Mouse (Mus musculus): ENCODE results near the gene Tppp3. TPM values are rescaled to one million over a fixed set of nuclear protein-coding genes. Genes with fewer than 3 reads are reported as not detected.

Gene Tppp3
- polyA plus RNA-seq, 1 experiment from 2014 or later, result 23.3 TPM

DNA sequence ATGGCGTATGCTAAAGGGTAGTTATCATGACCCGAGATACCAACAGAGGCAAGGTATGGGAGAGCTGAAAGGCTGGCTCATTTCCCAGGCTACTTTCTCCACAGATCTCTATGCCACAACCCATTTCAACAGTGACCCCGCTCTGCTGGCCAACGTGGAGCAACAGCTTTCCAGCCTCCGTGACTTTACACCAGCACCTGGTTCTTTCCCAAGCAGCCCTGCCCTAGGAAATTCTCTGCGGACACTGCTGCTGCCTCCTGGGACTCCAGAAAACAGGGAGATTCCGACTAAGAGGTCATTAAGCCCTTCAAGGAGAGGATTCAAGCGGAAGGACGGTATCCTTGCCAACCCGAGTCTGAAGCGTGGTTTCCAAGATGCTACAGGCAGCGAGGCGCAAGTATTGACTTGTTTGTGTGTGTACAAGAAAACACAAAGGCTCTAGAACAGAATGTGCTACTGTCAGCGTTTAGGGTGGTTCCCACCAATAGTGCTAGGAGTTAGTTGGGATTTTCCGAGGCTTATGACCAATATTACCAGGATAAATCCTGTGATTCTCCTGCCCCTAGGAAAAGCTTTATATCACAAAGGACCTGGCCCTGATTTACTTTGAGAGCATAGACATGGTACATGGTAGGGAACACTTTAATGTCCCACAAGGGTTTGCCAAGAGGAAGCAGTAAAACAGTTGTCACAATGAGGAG lies 19.3 kb downstream of the Tppp3 start:
- Histone ChIP-seq H3K9me3 (no peaks in the 10 kb centered on the region), H3K4me3 (no peak overlapping the region), H3K36me3 (replicated peaks) (no peaks in the 10 kb centered on the region), H3K27ac (peak overlapping the region; percentile 60; the same call in 1 of the 2 replicates), H3K27me3 (ENCODE audit: poor library complexity, severe bottlenecking) (0 out of 2 replicates have a peak, but pooled peaks cover 9% of the 10 kb centered on the region), H3K4me1 (peaks cover 16% of the 10 kb centered on the region)
- WGBS, result 63% methylated on average over 15 of the region's 15 CpGs
- no peak for DNase-seq (ENCODE audit: extremely low spot score, low spot score)

DNA sequence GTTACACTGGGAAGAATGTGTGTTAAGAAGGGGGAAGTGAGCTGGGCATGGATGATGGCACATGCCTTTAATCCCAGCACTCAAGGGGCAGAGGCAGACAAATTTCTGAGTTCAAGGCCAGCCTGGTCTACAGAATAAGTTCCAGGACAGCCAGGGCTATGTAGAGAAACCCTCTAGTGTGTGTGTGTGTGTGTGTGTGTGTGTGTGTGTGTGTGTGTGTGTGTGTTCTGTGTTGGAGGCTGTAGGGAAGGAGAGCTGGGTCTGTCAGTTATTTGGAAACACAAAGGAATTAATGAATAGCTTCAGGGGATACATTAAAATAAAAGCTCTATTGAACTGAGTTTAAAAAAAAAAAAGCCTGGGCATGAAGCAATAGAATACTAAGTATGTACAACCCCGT lies 20.3 kb downstream of the Tppp3 start:
- H3K4me3 ChIP-seq, result no peak overlapping the region
- 51% methylated on average over 1 of the region's 1 CpGs for WGBS
- H3K27me3 ChIP-seq (ENCODE audit: poor library complexity, severe bottlenecking), result 0 out of 2 replicates have a peak, but pooled peaks cover 9% of the 10 kb centered on the region

DNA sequence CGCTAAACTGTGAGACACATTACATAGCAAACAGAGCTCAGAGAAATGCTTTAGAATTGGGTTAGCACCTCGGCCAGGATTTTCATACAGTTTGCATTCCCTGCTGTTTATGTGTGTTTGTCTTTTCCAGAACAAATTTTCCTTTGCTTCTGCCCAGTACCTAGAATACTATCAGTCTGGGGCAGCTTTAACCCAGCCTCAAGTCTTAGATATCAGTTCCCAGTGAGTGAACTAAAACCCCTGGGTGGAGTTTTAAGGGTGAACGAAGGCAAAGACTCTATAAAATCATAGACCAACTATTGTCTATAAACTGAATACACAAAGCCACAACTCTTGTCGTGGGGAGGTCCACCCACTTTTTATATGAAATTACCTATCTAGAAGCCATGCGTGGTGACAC lies 22.7 kb downstream of the Tppp3 start:
- Histone ChIP-seq H3K4me3 (no peak overlapping the region), H3K36me3 (replicated peaks) (no peaks in the 10 kb centered on the region), H3K27me3 (ENCODE audit: poor library complexity, severe bottlenecking) (0 out of 2 replicates have a peak, but pooled peaks cover 9% of the 10 kb centered on the region), H3K4me1 (peaks cover 34% of the 10 kb centered on the region), H3K9me3 (no peaks in the 10 kb centered on the region), H3K27ac (no peak overlapping the region)
- no peak for DNase-seq (ENCODE audit: extremely low spot score, low spot score)
- WGBS, result 90% methylated on average over 5 of the region's 5 CpGs

More for the DNA sequence above, 20.3 kb downstream of the Tppp3 start:
- Histone ChIP-seq H3K9me3 (no peaks in the 10 kb centered on the region), H3K36me3 (replicated peaks) (no peaks in the 10 kb centered on the region), H3K4me1 (peaks cover 22% of the 10 kb centered on the region), H3K27ac (no peak overlapping the region)
- no peak for DNase-seq (ENCODE audit: extremely low spot score, low spot score)

DNA sequence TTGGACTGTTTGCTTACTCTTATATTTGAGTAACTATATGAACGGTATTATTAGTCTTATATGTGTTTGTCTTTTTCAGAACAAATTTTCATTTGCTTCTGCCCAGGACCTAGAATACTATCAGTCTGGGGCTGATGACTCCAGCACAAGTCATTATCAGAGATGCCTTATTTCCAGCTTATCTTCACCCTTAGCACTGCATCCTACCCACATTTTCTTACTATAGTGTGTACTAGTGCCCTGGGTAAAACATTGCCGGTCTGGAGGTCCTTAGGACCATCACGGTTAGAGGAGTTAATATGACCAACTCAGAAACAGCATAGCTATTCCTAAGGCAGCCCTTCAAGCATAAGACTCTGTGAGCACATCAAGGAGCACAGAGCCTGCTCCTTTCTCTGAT lies 23.1 kb downstream of the Tppp3 start:
- Histone ChIP-seq H3K4me1 (peaks cover 34% of the 10 kb centered on the region), H3K9me3 (no peaks in the 10 kb centered on the region), H3K4me3 (no peak overlapping the region), H3K36me3 (replicated peaks) (no peaks in the 10 kb centered on the region), H3K27ac (no peak overlapping the region), H3K27me3 (ENCODE audit: poor library complexity, severe bottlenecking) (0 out of 2 replicates have a peak, but pooled peaks cover 9% of the 10 kb centered on the region)
- WGBS, result 92% methylated on average over 3 of the region's 3 CpGs
- DNase-seq (ENCODE audit: extremely low spot score, low spot score), result no peak

DNA sequence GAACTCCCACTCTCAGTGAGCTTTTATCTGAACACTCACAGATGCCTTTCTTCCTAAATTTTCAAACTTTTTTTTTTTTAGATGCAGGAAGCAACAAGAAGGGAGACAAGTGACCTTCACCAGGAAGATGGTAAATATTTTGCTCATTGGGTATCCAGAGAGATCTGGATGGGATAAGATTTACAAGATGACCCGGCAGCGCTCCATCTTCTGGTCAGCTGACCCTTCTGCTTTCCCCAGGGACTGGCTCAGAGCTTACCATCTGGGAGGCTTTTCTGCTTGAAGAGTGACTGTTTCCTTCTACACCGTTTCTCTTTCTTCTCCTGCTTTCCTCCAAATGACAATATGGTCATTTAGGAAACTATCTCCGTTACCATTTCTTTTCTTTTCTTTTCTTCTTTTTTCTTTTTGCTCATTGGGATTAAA lies 25.2 kb downstream of the Tppp3 start:
- 0 out of 2 replicates have a peak, but pooled peaks cover 5% of the 10 kb centered on the region for H3K27me3 ChIP-seq (ENCODE audit: poor library complexity, severe bottlenecking)
- H3K9me3 ChIP-seq, result no peaks in the 10 kb centered on the region
- no peak for DNase-seq (ENCODE audit: extremely low spot score, low spot score)
- peak overlapping the region; percentile 84 for H3K27ac ChIP-seq
- no peaks in the 10 kb centered on the region for H3K36me3 ChIP-seq (replicated peaks)
- WGBS, result 29% methylated on average over 4 of the region's 4 CpGs
- peaks cover 21% of the 10 kb centered on the region for H3K4me1 ChIP-seq
- H3K4me3 ChIP-seq, result peak overlapping the region; percentile 28

DNA sequence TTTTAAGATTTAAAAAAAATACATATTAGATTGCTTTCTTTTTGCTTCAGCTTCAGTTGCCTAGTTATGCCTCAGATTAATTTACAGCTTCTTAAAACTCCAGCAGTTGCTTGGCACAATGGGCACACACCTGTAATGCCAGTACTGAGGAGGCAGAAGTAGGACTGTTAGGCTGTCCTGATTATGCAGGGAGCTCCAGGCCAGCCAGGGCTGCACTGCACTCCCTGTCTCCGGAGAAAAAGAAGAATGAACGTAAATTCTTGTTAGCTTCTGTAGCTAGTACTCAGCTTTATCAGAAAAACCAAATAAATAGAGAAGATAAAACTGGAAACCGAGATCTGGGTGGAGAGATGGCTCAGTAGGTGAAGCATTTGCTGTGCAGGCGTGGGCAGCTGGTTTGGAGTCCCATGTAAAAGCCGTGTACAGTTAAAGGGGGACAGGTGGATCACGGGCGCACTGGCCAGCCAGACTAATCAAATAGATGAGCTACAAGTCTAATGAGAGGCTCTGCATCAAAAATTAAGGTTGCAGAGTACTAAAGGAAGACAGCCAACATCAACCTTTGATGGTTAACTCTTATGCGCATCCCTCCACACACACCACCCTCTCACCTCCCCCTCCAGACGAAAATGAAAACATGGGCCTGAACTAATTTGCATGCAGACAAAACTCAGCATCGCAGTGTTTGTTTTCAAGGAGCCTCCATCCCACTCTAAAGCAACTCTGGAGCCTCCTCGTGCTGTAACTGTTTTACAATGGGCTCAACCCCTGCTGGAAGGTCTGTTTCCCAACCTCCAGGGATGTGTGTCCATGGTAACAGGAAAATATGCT lies 25.8 kb downstream of the Tppp3 start:
- peak; percentile 49 for DNase-seq (ENCODE audit: extremely low spot score, low spot score)
- H3K27me3 ChIP-seq (ENCODE audit: poor library complexity, severe bottlenecking), result 0 out of 2 replicates have a peak, but pooled peaks cover 5% of the 10 kb centered on the region
- peak overlapping the region; percentile 28 for H3K4me3 ChIP-seq
- WGBS, result 37% methylated on average over 11 of the region's 11 CpGs
- H3K4me1 ChIP-seq, result peaks cover 17% of the 10 kb centered on the region
- no peaks in the 10 kb centered on the region for H3K9me3 ChIP-seq
- peak overlapping the region; percentile 84 for H3K27ac ChIP-seq
- H3K36me3 ChIP-seq (replicated peaks), result no peaks in the 10 kb centered on the region

DNA sequence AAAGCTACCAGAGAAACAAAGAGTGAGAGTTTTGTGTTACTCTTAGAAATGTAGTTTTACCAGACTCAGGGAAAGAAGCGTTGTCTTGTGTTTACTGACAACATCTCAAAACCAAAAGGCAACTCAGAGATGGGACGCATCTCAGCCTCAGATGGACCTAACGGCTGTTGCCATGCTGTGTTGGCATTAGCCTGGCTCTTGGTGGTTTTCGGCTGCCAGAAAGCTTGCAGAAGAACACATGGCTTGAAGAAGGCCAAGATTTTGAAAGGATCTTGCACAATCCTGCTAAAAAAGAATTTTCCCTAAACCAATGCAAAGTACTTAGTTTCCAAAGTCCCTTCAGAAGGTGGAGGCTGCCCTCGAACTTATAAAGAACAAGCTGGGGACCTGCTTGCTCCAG lies 28.7 kb downstream of the Tppp3 start:
- no peak for DNase-seq (ENCODE audit: extremely low spot score, low spot score)
- Histone ChIP-seq H3K36me3 (replicated peaks) (no peaks in the 10 kb centered on the region), H3K27ac (no peak overlapping the region), H3K4me1 (peaks cover 17% of the 10 kb centered on the region), H3K9me3 (no peaks in the 10 kb centered on the region), H3K27me3 (ENCODE audit: poor library complexity, severe bottlenecking) (peaks cover 10% of the 10 kb centered on the region; the same call in 1 of the 2 replicates), H3K4me3 (no peak overlapping the region)
- 94% methylated on average over 5 of the region's 5 CpGs for WGBS

DNA sequence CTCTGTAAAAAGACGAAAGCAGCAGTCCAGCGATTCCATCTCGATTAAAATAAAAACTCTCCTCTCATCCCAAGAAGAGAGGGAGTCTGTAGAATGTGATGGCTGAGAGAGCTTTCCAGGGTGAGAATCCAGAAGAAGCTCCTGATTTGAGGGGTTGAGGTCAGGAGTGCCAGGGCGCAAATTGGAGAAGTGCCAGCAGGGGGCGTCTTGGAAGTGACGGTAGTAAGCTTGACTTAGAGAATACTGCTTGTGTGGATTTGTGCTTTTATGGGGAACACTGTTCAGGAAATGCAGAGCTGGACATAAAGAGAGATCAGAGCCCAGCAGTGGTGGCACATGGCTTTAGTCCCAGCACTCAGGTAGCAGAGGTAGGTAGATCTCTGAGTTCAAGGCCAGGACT lies 29.9 kb downstream of the Tppp3 start:
- no peak overlapping the region for H3K27ac ChIP-seq

DNA sequence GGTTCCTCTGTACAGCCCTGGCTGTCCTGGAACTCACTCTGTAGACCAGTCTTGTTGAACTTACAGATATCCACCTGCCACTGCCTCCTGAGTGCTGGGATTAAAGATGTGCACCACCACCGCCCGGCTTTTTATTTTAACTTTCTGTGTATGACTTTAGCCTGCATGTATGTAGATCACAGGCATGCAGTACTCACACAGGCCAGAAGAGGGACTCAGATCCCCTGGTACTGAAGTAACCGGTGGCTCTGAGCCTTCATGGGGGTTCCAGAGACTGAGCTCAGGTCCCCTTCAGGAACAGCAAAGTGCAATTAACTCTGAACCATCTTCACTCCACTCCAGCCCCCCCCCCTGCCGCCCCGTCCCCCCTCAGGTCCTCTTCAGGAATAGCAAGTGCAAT lies 32.5 kb downstream of the Tppp3 start:
- H3K36me3 ChIP-seq (replicated peaks), result no peaks in the 10 kb centered on the region
- H3K9me3 ChIP-seq, result no peaks in the 10 kb centered on the region
- H3K27me3 ChIP-seq (ENCODE audit: poor library complexity, severe bottlenecking), result peaks cover 10% of the 10 kb centered on the region; the same call in 1 of the 2 replicates
- peak; percentile 36 for DNase-seq (ENCODE audit: extremely low spot score, low spot score)
- H3K27ac ChIP-seq, result no peak overlapping the region
- H3K4me1 ChIP-seq, result peaks cover 1% of the 10 kb centered on the region
- 33% methylated on average over 5 of the region's 5 CpGs for WGBS
- H3K4me3 ChIP-seq, result no peak overlapping the region

More for the DNA sequence above, 29.9 kb downstream of the Tppp3 start:
- peaks cover 16% of the 10 kb centered on the region for H3K4me1 ChIP-seq
- no peaks in the 10 kb centered on the region for H3K9me3 ChIP-seq
- 5% methylated on average over 6 of the region's 6 CpGs for WGBS
- H3K4me3 ChIP-seq, result no peak overlapping the region
- no peaks in the 10 kb centered on the region for H3K36me3 ChIP-seq (replicated peaks)
- peak; percentile 68 for DNase-seq (ENCODE audit: extremely low spot score, low spot score)
- H3K27me3 ChIP-seq (ENCODE audit: poor library complexity, severe bottlenecking), result peaks cover 10% of the 10 kb centered on the region; the same call in 1 of the 2 replicates

DNA sequence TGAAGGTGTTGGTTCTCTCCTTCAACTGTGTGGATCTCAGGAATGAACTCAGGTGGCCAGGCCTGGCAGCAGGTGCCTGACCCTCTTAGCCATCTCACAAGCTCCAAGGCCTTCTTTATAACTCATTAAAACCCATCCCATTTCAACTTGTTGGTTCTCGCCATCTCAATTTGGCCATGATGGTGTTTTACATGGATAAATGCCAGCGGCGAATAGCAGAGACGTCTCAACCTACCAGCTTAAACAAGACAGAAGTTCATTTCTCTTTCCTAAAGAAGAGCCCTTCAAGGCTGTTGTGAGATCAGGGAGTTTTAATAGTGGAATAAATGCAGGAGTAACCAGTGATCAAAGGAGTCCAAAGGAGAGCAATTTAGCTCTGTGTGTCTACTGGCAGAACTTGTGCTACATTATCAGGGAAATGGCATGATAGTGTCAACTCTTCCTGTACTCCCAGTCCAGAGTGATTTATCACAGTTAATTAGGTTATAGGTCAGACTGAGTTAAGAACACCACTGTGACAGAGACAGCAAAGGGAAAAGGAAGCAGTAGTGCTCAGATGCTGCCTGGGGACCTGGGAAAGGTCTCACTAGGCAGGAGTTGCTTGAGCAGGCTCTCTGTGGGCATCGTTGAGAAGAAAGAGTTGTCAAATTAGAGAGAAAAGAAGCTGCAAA lies 34.1 kb downstream of the Tppp3 start:
- no peak for DNase-seq (ENCODE audit: extremely low spot score, low spot score)
- H3K27ac ChIP-seq, result no peak overlapping the region
- H3K36me3 ChIP-seq (replicated peaks), result no peaks in the 10 kb centered on the region
- H3K27me3 ChIP-seq (ENCODE audit: poor library complexity, severe bottlenecking), result peaks cover 5% of the 10 kb centered on the region
- 90% methylated on average over 5 of the region's 5 CpGs for WGBS
- H3K4me1 ChIP-seq, result peaks cover 15% of the 10 kb centered on the region
- H3K4me3 ChIP-seq, result no peak overlapping the region
- H3K9me3 ChIP-seq, result no peaks in the 10 kb centered on the region

DNA sequence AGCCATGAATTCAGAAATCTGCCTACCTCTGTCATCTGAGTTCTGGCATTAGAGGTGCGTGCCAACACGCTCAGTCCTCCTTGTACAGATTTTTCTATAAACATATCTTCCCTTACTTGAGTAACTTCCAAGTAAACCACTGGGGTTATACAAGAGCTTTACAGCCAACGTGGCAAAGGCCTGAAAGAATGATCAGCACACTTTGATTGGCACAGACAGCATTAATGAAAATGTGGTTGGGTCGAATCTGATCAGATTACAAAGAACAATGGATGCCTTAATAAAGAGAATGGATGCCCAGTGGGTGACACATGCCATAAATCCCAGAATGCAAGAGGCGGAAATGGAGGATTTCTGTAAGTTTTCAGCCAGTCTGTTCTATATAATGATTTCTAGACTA lies 35.1 kb downstream of the Tppp3 start:
- Histone ChIP-seq H3K4me1 (peaks cover 21% of the 10 kb centered on the region), H3K4me3 (no peak overlapping the region), H3K9me3 (no peaks in the 10 kb centered on the region), H3K27ac (no peak overlapping the region), H3K36me3 (replicated peaks) (no peaks in the 10 kb centered on the region), H3K27me3 (ENCODE audit: poor library complexity, severe bottlenecking) (peaks cover 5% of the 10 kb centered on the region)
- no peak for DNase-seq (ENCODE audit: extremely low spot score, low spot score)
- 74% methylated on average over 5 of the region's 5 CpGs for WGBS

DNA sequence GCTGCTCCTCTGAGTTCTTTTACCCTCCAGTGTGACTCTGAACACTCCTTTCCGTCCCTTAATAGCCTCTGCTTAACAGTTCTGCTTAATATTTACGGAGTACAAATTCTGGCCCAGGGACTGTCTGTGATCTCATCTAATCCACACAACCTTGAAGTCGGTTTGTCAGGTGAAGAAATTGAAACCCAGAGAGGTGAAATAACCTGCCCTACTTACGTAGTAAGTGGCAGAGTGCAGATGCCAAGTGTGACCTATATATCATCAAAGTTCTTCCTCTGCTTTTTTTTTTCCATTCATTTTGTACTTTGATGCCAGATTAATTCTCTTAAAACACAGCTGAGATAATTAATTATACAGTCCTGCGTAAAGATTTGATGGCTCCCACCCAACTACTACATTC lies 37.2 kb downstream of the Tppp3 start:
- Histone ChIP-seq H3K36me3 (replicated peaks) (no peaks in the 10 kb centered on the region), H3K4me3 (no peak overlapping the region), H3K27ac (no peak overlapping the region), H3K4me1 (peaks cover 21% of the 10 kb centered on the region), H3K27me3 (ENCODE audit: poor library complexity, severe bottlenecking) (no peaks in the 10 kb centered on the region; the same call in 1 of the 2 replicates), H3K9me3 (no peaks in the 10 kb centered on the region)
- DNase-seq (ENCODE audit: extremely low spot score, low spot score), result no peak
- WGBS, result 86% methylated on average over 5 of the region's 5 CpGs
